Mouse (Mus musculus): ENCODE data around the gene Srek1ip1. TPM values are rescaled to one million over a fixed set of nuclear protein-coding genes. Genes with fewer than 3 reads are reported as not detected.

Srek1ip1 gene
- total and polyA plus RNA-seq, 3 experiments = 9.7 to 47.8 (median 29.0) TPM

DNA sequence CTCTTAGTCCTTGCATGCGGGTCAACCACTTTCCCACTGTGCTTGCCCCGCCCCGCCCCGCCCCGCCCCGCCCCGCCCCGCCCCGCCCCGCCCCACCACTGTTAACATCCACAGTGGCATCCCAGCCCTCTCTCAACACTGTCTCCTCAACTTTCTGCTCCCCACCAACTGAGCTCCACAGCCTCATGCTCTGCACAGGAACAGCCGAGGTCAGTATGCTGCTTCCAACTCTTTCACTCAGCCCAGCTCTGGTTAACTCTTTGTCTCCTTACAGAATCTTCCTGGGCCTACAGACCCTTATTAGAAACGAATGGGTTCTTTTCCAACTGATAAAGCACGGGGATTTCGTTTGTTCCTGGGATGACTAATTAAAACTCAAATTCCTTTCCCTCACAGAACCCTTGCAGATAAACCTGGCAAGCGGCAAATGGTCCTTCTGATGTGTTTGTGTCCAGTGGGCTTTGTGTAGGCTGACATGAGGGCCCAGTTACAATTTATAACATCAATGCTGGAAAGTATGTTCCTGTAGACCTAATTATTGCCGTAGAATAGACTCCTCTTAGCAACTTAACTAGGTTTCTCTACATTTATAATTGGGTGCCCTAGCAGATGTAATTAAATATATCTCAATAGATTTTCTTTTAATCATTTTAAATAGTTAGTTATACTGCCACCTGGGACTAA, 91.4 kb downstream of the Srek1ip1 start:
- Histone ChIP-seq H3K27ac (ENCODE audit: insufficient read depth, low read depth) (no peak overlapping the region), H3K36me3 (replicated peaks in 1 of 2; ENCODE audit: control insufficient read depth in 1 of 2, insufficient read depth in 1 of 2, low read length in 1 of 2) (no peaks in the 10 kb centered on the region), H3K79me2 (replicated peaks; ENCODE audit: control insufficient read depth, extremely low read depth, insufficient read depth, poor library complexity, severe bottlenecking) (no peaks in the 10 kb centered on the region), H3K9me3 (replicated peaks; ENCODE audit: low read length) (no peaks in the 10 kb centered on the region), H3K4me2 (ENCODE audit: insufficient read depth, low read depth, poor library complexity, severe bottlenecking) (peak overlapping the region; percentile 87), H3K9ac (ENCODE audit: insufficient read depth, low read depth) (no peak overlapping the region), H3K27me3 (replicated peaks) (no peaks in the 10 kb centered on the region), H3K4me3 (replicated peaks in 1 of 3; ENCODE audit: low read depth in 2 of 3, low read length in 2 of 3, poor library complexity in 1 of 3) (no peak overlapping the region), H3K4me1 (ENCODE audit: control insufficient read depth in 1 of 2, insufficient read depth in 2 of 2) (no peaks in the 10 kb centered on the region)
- in situ Hi-C loops (cut with MboI; ENCODE audit: low pct_ligation_motif_present, low pct_unique_long_range_greater_than_20kb, low sequenced_read_pairs) (no loop called here), dilution Hi-C loops (cut with MboI; ENCODE audit: extremely low pct_ligation_motif_present, extremely low pct_unique_long_range_greater_than_20kb, low sequenced_read_pairs) (no loop called here)
- no peak for DNase-seq (ENCODE audit: extremely low read depth)
- TF ChIP-seq USF2 (conservative IDR thresholded peaks at IDR 0.05; ENCODE audit: low read depth, low read length) (no peak), KAT2A (IDR thresholded peaks at IDR 0.05; ENCODE audit: insufficient replicate concordance, low read length) (no peak), MYC (IDR thresholded peaks at IDR 0.05; ENCODE audit: low read depth, low read length) (no peak), ZC3H11A (IDR thresholded peaks at IDR 0.05; ENCODE audit: low read depth, low read length) (no peak), RCOR1 (conservative IDR thresholded peaks at IDR 0.05; ENCODE audit: low read depth, low read length) (no peak), MAFK (IDR thresholded peaks at IDR 0.05; ENCODE audit: insufficient replicate concordance, low read length) (no peak), CHD2 (IDR thresholded peaks at IDR 0.05; ENCODE audit: low read length) (no peak), USF1 (IDR thresholded peaks at IDR 0.05; ENCODE audit: low read depth, low read length) (no peak), CHD1 (IDR thresholded peaks at IDR 0.05; ENCODE audit: low read depth, low read length) (no peak), IRF4 (IDR thresholded peaks at IDR 0.05; ENCODE audit: low read depth, low read length) (no peak), NELFE (IDR thresholded peaks at IDR 0.05; ENCODE audit: low read depth, low read length) (no peak), JUND (conservative IDR thresholded peaks at IDR 0.05; ENCODE audit: low read depth, low read length) (no peak), TCF12 (IDR thresholded peaks at IDR 0.05; ENCODE audit: low read depth, low read length) (no peak), ZNF384 (IDR thresholded peaks at IDR 0.05; ENCODE audit: low read depth, low read length) (no peak), HCFC1 (IDR thresholded peaks at IDR 0.05; ENCODE audit: low read depth, low read length) (no peak), BHLHE40 (IDR thresholded peaks at IDR 0.05; ENCODE audit: low read depth, low read length) (no peak), UBTF (IDR thresholded peaks at IDR 0.05; ENCODE audit: low read depth, low read length) (no peak), MXI1 (IDR thresholded peaks at IDR 0.05; ENCODE audit: low read depth, low read length) (no peak)

DNA sequence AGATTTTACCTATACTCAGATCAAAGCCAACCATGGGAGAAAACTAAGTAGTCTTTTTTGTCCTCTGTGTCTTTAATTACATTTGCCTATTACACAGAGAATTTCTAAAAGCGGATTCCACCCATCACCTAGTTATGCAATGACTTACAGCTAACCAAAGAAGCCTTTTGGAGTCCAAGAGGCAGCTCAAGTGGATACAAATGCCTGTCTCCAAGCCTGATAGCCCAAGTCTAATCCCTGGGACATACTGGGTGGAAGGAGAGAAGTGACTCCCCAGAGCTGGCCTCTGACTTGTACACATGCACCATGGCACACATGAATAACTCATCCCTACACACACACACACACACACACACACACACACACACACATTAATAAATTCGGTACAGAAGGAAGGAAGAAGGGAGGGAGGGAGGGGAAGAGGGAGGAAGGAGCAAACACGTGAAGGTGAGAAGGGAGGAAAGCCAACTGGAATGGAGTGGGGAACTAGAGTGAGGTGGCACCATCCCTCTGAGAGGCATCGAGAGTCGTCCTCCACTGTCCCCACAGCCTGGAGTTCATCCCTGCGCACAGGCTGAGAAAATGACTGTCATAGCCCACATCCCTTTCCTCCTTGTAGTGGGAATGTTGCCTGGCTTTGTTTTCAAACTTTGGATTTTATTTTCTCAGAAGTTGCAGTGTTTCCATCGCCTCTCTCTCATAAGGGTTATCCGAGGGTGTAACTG, 94.2 kb downstream of the Srek1ip1 start:
- Histone ChIP-seq H3K9me3 (replicated peaks; ENCODE audit: low read length) (no peaks in the 10 kb centered on the region), H3K27ac (ENCODE audit: insufficient read depth, low read depth) (no peak overlapping the region), H3K4me2 (ENCODE audit: insufficient read depth, low read depth, poor library complexity, severe bottlenecking) (no peak overlapping the region), H3K27me3 (replicated peaks) (no peaks in the 10 kb centered on the region), H3K9ac (ENCODE audit: insufficient read depth, low read depth) (no peak overlapping the region), H3K79me2 (replicated peaks; ENCODE audit: control insufficient read depth, extremely low read depth, insufficient read depth, poor library complexity, severe bottlenecking) (no peaks in the 10 kb centered on the region), H3K4me3 (replicated peaks in 1 of 3; ENCODE audit: low read depth in 2 of 3, low read length in 2 of 3, poor library complexity in 1 of 3) (no peak overlapping the region), H3K36me3 (replicated peaks in 1 of 2; ENCODE audit: control insufficient read depth in 1 of 2, insufficient read depth in 1 of 2, low read length in 1 of 2) (no peaks in the 10 kb centered on the region), H3K4me1 (ENCODE audit: control insufficient read depth in 1 of 2, insufficient read depth in 2 of 2) (no peaks in the 10 kb centered on the region)
- dilution Hi-C loops (cut with MboI; ENCODE audit: extremely low pct_ligation_motif_present, extremely low pct_unique_long_range_greater_than_20kb, low sequenced_read_pairs) (no loop called here), in situ Hi-C loops (cut with MboI; ENCODE audit: low pct_ligation_motif_present, low pct_unique_long_range_greater_than_20kb, low sequenced_read_pairs) (no loop called here)
- no peak for TF ChIP-seq POLR2A (IDR thresholded peaks at IDR 0.05; ENCODE audit: low read depth, low read length)
- TF ChIP-seq ETS1 (conservative IDR thresholded peaks at IDR 0.05; ENCODE audit: low read depth, low read length) = no peak
- TF ChIP-seq CHD2 (IDR thresholded peaks at IDR 0.05; ENCODE audit: low read length) = no peak
- TF ChIP-seq CTCF (conservative IDR thresholded peaks at IDR 0.05 in 1 of 2, IDR thresholded peaks at IDR 0.05 in 1 of 2; ENCODE audit: low read depth in 2 of 2, low read length in 2 of 2) = no peak
- no peak for TF ChIP-seq ZMIZ1 (IDR thresholded peaks at IDR 0.05; ENCODE audit: low read depth, low read length)
- no peak for TF ChIP-seq MAZ (IDR thresholded peaks at IDR 0.05; ENCODE audit: low read depth, low read length)
- TF ChIP-seq BHLHE40 (IDR thresholded peaks at IDR 0.05; ENCODE audit: low read depth, low read length) = no peak
- TF ChIP-seq RCOR1 (conservative IDR thresholded peaks at IDR 0.05; ENCODE audit: low read depth, low read length) = no peak
- TF ChIP-seq MAX (IDR thresholded peaks at IDR 0.05; ENCODE audit: low read length) = no peak
- no peak for TF ChIP-seq SMC3 (IDR thresholded peaks at IDR 0.05; ENCODE audit: low read depth, low read length)
- TF ChIP-seq TBP (conservative IDR thresholded peaks at IDR 0.05; ENCODE audit: low read depth, low read length) = no peak
- TF ChIP-seq MAFK (IDR thresholded peaks at IDR 0.05; ENCODE audit: insufficient replicate concordance, low read length) = no peak
- no peak for TF ChIP-seq NELFE (IDR thresholded peaks at IDR 0.05; ENCODE audit: low read depth, low read length)
- TF ChIP-seq ZKSCAN1 (IDR thresholded peaks at IDR 0.05; ENCODE audit: borderline replicate concordance, low read depth, low read length) = no peak
- no peak for TF ChIP-seq MYC (IDR thresholded peaks at IDR 0.05; ENCODE audit: low read depth, low read length)
- no peak for DNase-seq (ENCODE audit: extremely low read depth)

Data from CH12.LX (cell line).